Mouse (Mus musculus): ENCODE measurements around the gene Bcl7b. TPM values are rescaled to one million over a fixed set of nuclear protein-coding genes. Genes with fewer than 3 reads are reported as not detected.
"Not testable (repeated sequence)": the region's sequence is repeated elsewhere in the genome, so short reads cannot be mapped to it uniquely, and the experiment has no call there.

Gene Bcl7b
- total and polyA plus RNA-seq, 3 experiments, result 44.6 to 76.0 TPM; not detected in 1

DNA sequence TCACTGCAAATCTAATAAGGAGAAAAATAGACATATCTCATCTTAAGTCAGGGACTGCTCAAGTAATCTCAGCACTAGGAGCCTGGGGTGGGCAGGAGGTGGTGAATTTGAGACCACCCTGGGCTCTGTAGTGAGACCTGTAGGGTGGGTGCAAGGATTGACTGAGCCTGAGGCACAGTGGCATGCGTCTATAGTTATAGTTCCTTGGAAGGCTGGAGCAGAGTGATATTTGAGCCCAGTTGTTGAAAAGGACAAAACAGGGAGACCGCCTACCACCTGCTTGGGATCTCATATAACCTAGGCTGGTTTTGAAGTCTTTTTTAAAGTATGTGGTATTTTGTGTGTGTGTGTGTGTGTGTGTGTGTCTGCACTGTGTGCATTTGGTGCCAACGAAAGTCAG lies 56.1 kb downstream of the Bcl7b start:
- no peak for DNase-seq (ENCODE audit: low read depth, low spot score)
- Histone ChIP-seq H3K9ac (ENCODE audit: control insufficient read depth, low read depth, low read length, poor library complexity, severe bottlenecking) (no peak overlapping the region), H3K27me3 (ENCODE audit: control insufficient read depth in 1 of 2, insufficient read depth in 2 of 2, low read length in 2 of 2) (no peaks in the 10 kb centered on the region), H3K27ac (ENCODE audit: control insufficient read depth, low read depth, low read length) (no peak overlapping the region), H3K36me3 (ENCODE audit: control insufficient read depth in 1 of 2, insufficient read depth in 2 of 2, low read length in 2 of 2) (peaks cover 0 to 52% of the 10 kb centered on the region in 2 experiments; a peak in 2 of 4 replicates), H3K79me2 (ENCODE audit: control insufficient read depth, insufficient read depth, low read length, poor library complexity) (0 out of 2 replicates have a peak, but pooled peaks cover 3% of the 10 kb centered on the region), H3K9me3 (replicated peaks; ENCODE audit: insufficient read depth, low read length) (no peaks in the 10 kb centered on the region), H3K4me1 (ENCODE audit: control insufficient read depth in 1 of 2, insufficient read depth in 2 of 2, low read length in 2 of 2) (no peaks in the 10 kb centered on the region), H3K4me3 (ENCODE audit: control insufficient read depth in 1 of 2, insufficient read depth in 1 of 2, low read depth in 2 of 2, low read length in 2 of 2) (no peak overlapping the region)
- TF ChIP-seq MXI1 (IDR thresholded peaks at IDR 0.05; ENCODE audit: low read depth, low read length), result no peak
- no peak for TF ChIP-seq ZNF384 (IDR thresholded peaks at IDR 0.05; ENCODE audit: low read depth, low read length)
- TF ChIP-seq MYB (IDR thresholded peaks at IDR 0.05; ENCODE audit: low read depth, low read length), result no peak
- TF ChIP-seq NELFE (IDR thresholded peaks at IDR 0.05; ENCODE audit: low read depth, low read length), result no peak
- TF ChIP-seq NRF1 (IDR thresholded peaks at IDR 0.05; ENCODE audit: insufficient read depth, low read depth, low read length, poor library complexity, severe bottlenecking), result no peak
- TF ChIP-seq ZMIZ1 (IDR thresholded peaks at IDR 0.05; ENCODE audit: low read depth, low read length), result no peak
- TF ChIP-seq POLR2AphosphoS2 (IDR thresholded peaks at IDR 0.05; ENCODE audit: low read length), result no peak
- no peak for TF ChIP-seq ELF1 (IDR thresholded peaks at IDR 0.05; ENCODE audit: low read depth, low read length)
- TF ChIP-seq SIN3A (IDR thresholded peaks at IDR 0.05; ENCODE audit: low read length), result no peak
- no peak for TF ChIP-seq EP300 (IDR thresholded peaks at IDR 0.05; ENCODE audit: low read depth in 1 of 2, low read length in 2 of 2)
- no peak for TF ChIP-seq RAD21 (IDR thresholded peaks at IDR 0.05; ENCODE audit: low read depth, low read length)
- TF ChIP-seq MAFK (IDR thresholded peaks at IDR 0.05; ENCODE audit: borderline replicate concordance, low read depth, low read length), result no peak
- no peak for TF ChIP-seq KAT2A (conservative IDR thresholded peaks at IDR 0.05; ENCODE audit: low read depth, low read length)
- TF ChIP-seq CHD1 (IDR thresholded peaks at IDR 0.05; ENCODE audit: low read depth, low read length), result no peak

DNA sequence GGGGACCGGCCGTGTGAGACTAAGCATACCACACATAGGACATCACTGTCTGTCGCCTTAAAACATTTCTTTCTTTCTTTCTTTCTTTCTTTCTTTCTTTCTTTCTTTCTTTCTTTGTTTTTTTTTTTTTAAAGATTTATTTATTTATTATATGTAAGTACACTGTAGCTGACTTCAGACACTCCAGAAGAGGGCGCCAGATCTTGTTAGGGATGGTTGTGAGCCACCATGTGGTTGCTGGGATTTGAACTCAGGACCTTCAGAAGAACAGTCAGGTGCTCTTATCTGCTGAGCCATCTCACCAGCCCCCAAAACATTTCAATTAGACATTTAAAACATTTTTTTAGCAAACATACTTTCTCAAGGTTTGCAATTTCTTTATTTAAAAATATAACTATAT lies 57.8 kb downstream of the Bcl7b start:
- not testable (repeated sequence) for DNase-seq (ENCODE audit: low read depth, low spot score); H3K9ac ChIP-seq (ENCODE audit: control insufficient read depth, low read depth, low read length, poor library complexity, severe bottlenecking); H3K4me3 ChIP-seq (ENCODE audit: control insufficient read depth in 1 of 2, insufficient read depth in 1 of 2, low read depth in 2 of 2, low read length in 2 of 2); H3K27me3 ChIP-seq (ENCODE audit: control insufficient read depth in 1 of 2, insufficient read depth in 2 of 2, low read length in 2 of 2); H3K9me3 ChIP-seq (replicated peaks; ENCODE audit: insufficient read depth, low read length); H3K27ac ChIP-seq (ENCODE audit: control insufficient read depth, low read depth, low read length); H3K79me2 ChIP-seq (ENCODE audit: control insufficient read depth, insufficient read depth, low read length, poor library complexity); H3K4me1 ChIP-seq (ENCODE audit: control insufficient read depth in 1 of 2, insufficient read depth in 2 of 2, low read length in 2 of 2)
- TF ChIP-seq CTCF (IDR thresholded peaks at IDR 0.05 in 2 of 3, conservative IDR thresholded peaks at IDR 0.05 in 1 of 3; ENCODE audit: control insufficient read depth in 1 of 3, insufficient read depth in 1 of 3, low read depth in 2 of 3, low read length in 3 of 3, poor library complexity in 1 of 3, severe bottlenecking in 1 of 3), result peak in 1 of 3 experiments; percentile 8; a peak in 1 of 6 replicates
- H3K36me3 ChIP-seq (ENCODE audit: control insufficient read depth in 1 of 2, insufficient read depth in 2 of 2, low read length in 2 of 2), result peaks cover 0 to 49% of the 10 kb centered on the region in 2 experiments; a peak in 2 of 4 replicates

DNA sequence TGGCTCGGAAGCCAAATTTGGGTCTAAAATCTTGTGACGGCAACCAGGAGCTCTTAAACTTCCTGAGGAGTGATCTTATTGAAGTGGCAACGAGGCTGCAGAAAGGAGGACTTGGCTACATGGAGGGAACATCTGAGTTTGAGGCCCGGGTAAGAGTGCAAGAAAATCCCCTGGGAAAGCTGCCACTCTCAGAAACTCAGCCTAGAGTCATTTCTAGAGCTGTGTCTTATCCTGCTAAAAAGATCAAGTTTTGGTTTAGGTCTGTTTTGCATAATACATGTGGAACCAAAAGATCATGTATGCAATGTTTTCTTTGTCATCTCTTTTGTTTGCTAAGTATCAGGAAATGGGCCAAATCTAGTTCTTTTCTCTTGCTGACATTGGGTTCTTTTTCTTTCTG lies 62.1 kb downstream of the Bcl7b start:
- no peak for TF ChIP-seq ZMIZ1 (IDR thresholded peaks at IDR 0.05; ENCODE audit: low read depth, low read length)
- 0 out of 2 replicates have a peak, but pooled peaks have one; percentile 34 for TF ChIP-seq POLR2AphosphoS2 (IDR thresholded peaks at IDR 0.05; ENCODE audit: low read length)
- Histone ChIP-seq H3K4me3 (ENCODE audit: control insufficient read depth in 1 of 2, insufficient read depth in 1 of 2, low read depth in 2 of 2, low read length in 2 of 2) (no peak overlapping the region), H3K36me3 (ENCODE audit: control insufficient read depth in 1 of 2, insufficient read depth in 2 of 2, low read length in 2 of 2) (peaks cover 0 to 41% of the 10 kb centered on the region in 2 experiments; a peak in 2 of 4 replicates), H3K27ac (ENCODE audit: control insufficient read depth, low read depth, low read length) (no peak overlapping the region), H3K9ac (ENCODE audit: control insufficient read depth, low read depth, low read length, poor library complexity, severe bottlenecking) (no peak overlapping the region), H3K4me1 (ENCODE audit: control insufficient read depth in 1 of 2, insufficient read depth in 2 of 2, low read length in 2 of 2) (no peaks in the 10 kb centered on the region), H3K27me3 (ENCODE audit: control insufficient read depth in 1 of 2, insufficient read depth in 2 of 2, low read length in 2 of 2) (no peaks in the 10 kb centered on the region), H3K79me2 (ENCODE audit: control insufficient read depth, insufficient read depth, low read length, poor library complexity) (no peaks in the 10 kb centered on the region), H3K9me3 (replicated peaks; ENCODE audit: insufficient read depth, low read length) (no peaks in the 10 kb centered on the region)
- DNase-seq (ENCODE audit: low read depth, low spot score), result no peak

Other genes starting within 250 kb of the Bcl7b start
- gene Mettl27, start 235.9 kb upstream of the Bcl7b start, total RNA-seq (2012; rRNA removed), result 0.75 and 0.96 TPM in 2 replicates
- 1 to 10 TPM in 1 of 2 experiments, not detected in 1; 3.1 TPM for gene Mettl27, start 235.9 kb upstream of the Bcl7b start, polyA plus RNA-seq (2012; ENCODE audit: insufficient read depth in 1 of 2, insufficient read length in 2 of 2, low read depth in 1 of 2, low replicate concordance in 2 of 2, missing spikeins in 1 of 2)
- 0.08 TPM in 1 of 2 replicates, not detected in the other for gene Cldn4, start 221.3 kb upstream of the Bcl7b start, total RNA-seq (2012; rRNA removed)
- gene Cldn4, start 221.3 kb upstream of the Bcl7b start, polyA plus RNA-seq (2012; ENCODE audit: insufficient read depth in 1 of 2, insufficient read length in 2 of 2, low read depth in 1 of 2, low replicate concordance in 2 of 2, missing spikeins in 1 of 2), result under 1 TPM in 1 of 2 experiments, not detected in 1; 0.04 TPM
- not detected in 2 replicates for gene Cldn3, start 182.1 kb upstream of the Bcl7b start, total RNA-seq (2012; rRNA removed)
- gene Cldn3, start 182.1 kb upstream of the Bcl7b start, polyA plus RNA-seq (2012; ENCODE audit: insufficient read depth in 1 of 2, insufficient read length in 2 of 2, low read depth in 1 of 2, low replicate concordance in 2 of 2, missing spikeins in 1 of 2), result 1 to 10 TPM in 1 of 2 experiments, not detected in 1; 1.1 TPM
- 43.0 and 55.9 TPM in 2 replicates for gene Abhd11, start 159.1 kb upstream of the Bcl7b start, total RNA-seq (2012; rRNA removed)
- 10 to 100 TPM in 1 of 2 experiments, not detected in 1; 51.7 TPM for gene Abhd11, start 159.1 kb upstream of the Bcl7b start, polyA plus RNA-seq (2012; ENCODE audit: insufficient read depth in 1 of 2, insufficient read length in 2 of 2, low read depth in 1 of 2, low replicate concordance in 2 of 2, missing spikeins in 1 of 2)
- 3.2 and 3.3 TPM in 2 replicates for gene Stx1a, start 144.8 kb upstream of the Bcl7b start, total RNA-seq (2012; rRNA removed)
- gene Stx1a, start 144.8 kb upstream of the Bcl7b start, polyA plus RNA-seq (2012; ENCODE audit: insufficient read depth in 1 of 2, insufficient read length in 2 of 2, low read depth in 1 of 2, low replicate concordance in 2 of 2, missing spikeins in 1 of 2), result 1 to 10 TPM in 1 of 2 experiments, not detected in 1; 6.0 TPM
- gene Dnajc30, start 104.1 kb upstream of the Bcl7b start, total RNA-seq (2012; rRNA removed), result 6.5 and 7.4 TPM in 2 replicates
- gene Dnajc30, start 104.1 kb upstream of the Bcl7b start, polyA plus RNA-seq (2012; ENCODE audit: insufficient read depth in 1 of 2, insufficient read length in 2 of 2, low read depth in 1 of 2, low replicate concordance in 2 of 2, missing spikeins in 1 of 2), result 10 to 100 TPM in 1 of 2 experiments, not detected in 1; 15.6 TPM
- gene Bud23, start 103.3 kb upstream of the Bcl7b start, total RNA-seq (2012; rRNA removed), result 87.5 and 101 TPM in 2 replicates
- gene Bud23, start 103.3 kb upstream of the Bcl7b start, polyA plus RNA-seq (2012; ENCODE audit: insufficient read depth in 1 of 2, insufficient read length in 2 of 2, low read depth in 1 of 2, low replicate concordance in 2 of 2, missing spikeins in 1 of 2), result 100 to 1,000 TPM in 1 of 2 experiments, not detected in 1; 222 TPM
- 0.23 and 0.31 TPM in 2 replicates for gene Vps37d, start 90.0 kb upstream of the Bcl7b start, total RNA-seq (2012; rRNA removed)
- gene Vps37d, start 90.0 kb upstream of the Bcl7b start, polyA plus RNA-seq (2012; ENCODE audit: insufficient read depth in 1 of 2, insufficient read length in 2 of 2, low read depth in 1 of 2, low replicate concordance in 2 of 2, missing spikeins in 1 of 2), result 1 to 10 TPM in 1 of 2 experiments, not detected in 1; 1.2 TPM
- not detected in 2 replicates for gene Mlxipl, start 78.4 kb upstream of the Bcl7b start, total RNA-seq (2012; rRNA removed)
- gene Mlxipl, start 78.4 kb upstream of the Bcl7b start, polyA plus RNA-seq (2012; ENCODE audit: insufficient read depth in 1 of 2, insufficient read length in 2 of 2, low read depth in 1 of 2, low replicate concordance in 2 of 2, missing spikeins in 1 of 2), result not detected
- 19.3 and 20.5 TPM in 2 replicates for gene Tbl2, start 18.6 kb upstream of the Bcl7b start, total RNA-seq (2012; rRNA removed)
- 10 to 100 TPM in 1 of 2 experiments, not detected in 1; 30.3 TPM for gene Tbl2, start 18.6 kb upstream of the Bcl7b start, polyA plus RNA-seq (2012; ENCODE audit: insufficient read depth in 1 of 2, insufficient read length in 2 of 2, low read depth in 1 of 2, low replicate concordance in 2 of 2, missing spikeins in 1 of 2)
- gene Baz1b, start 19.0 kb downstream of the Bcl7b start, total RNA-seq (2012; rRNA removed), result 69.1 and 72.9 TPM in 2 replicates
- 10 to 100 TPM; 44.5 to 81.5 TPM for gene Baz1b, start 19.0 kb downstream of the Bcl7b start, polyA plus RNA-seq (2012; ENCODE audit: insufficient read depth in 1 of 2, insufficient read length in 2 of 2, low read depth in 1 of 2, low replicate concordance in 2 of 2, missing spikeins in 1 of 2)
- 5.7 and 9.8 TPM in 2 replicates for gene Fzd9, start 82.9 kb downstream of the Bcl7b start, total RNA-seq (2012; rRNA removed)
- 1 to 10 TPM in 1 of 2 experiments, not detected in 1; 6.2 TPM for gene Fzd9, start 82.9 kb downstream of the Bcl7b start, polyA plus RNA-seq (2012; ENCODE audit: insufficient read depth in 1 of 2, insufficient read length in 2 of 2, low read depth in 1 of 2, low replicate concordance in 2 of 2, missing spikeins in 1 of 2)
- gene Fkbp6, start 181.8 kb downstream of the Bcl7b start, total RNA-seq (2012; rRNA removed), result 0.19 TPM in 1 of 2 replicates, not detected in the other
- gene Fkbp6, start 181.8 kb downstream of the Bcl7b start, polyA plus RNA-seq (2012; ENCODE audit: insufficient read depth in 1 of 2, insufficient read length in 2 of 2, low read depth in 1 of 2, low replicate concordance in 2 of 2, missing spikeins in 1 of 2), result under 1 TPM in 1 of 2 experiments, not detected in 1; 0.10 TPM
- gene Trim50, start 185.0 kb downstream of the Bcl7b start, total RNA-seq (2012; rRNA removed), result not detected in 2 replicates
- not detected for gene Trim50, start 185.0 kb downstream of the Bcl7b start, polyA plus RNA-seq (2012; ENCODE audit: insufficient read depth in 1 of 2, insufficient read length in 2 of 2, low read depth in 1 of 2, low replicate concordance in 2 of 2, missing spikeins in 1 of 2)
- 70.8 and 90.0 TPM in 2 replicates for gene Nsun5, start 201.7 kb downstream of the Bcl7b start, total RNA-seq (2012; rRNA removed)
- gene Nsun5, start 201.7 kb downstream of the Bcl7b start, polyA plus RNA-seq (2012; ENCODE audit: insufficient read depth in 1 of 2, insufficient read length in 2 of 2, low read depth in 1 of 2, low replicate concordance in 2 of 2, missing spikeins in 1 of 2), result 100 to 1,000 TPM in 1 of 2 experiments, 10 to 100 TPM in 1; 97.5 to 178 TPM
- 10.2 and 12.4 TPM in 2 replicates for gene Pom121, start 226.3 kb downstream of the Bcl7b start, total RNA-seq (2012; rRNA removed)
- gene Pom121, start 226.3 kb downstream of the Bcl7b start, polyA plus RNA-seq (2012; ENCODE audit: insufficient read depth in 1 of 2, insufficient read length in 2 of 2, low read depth in 1 of 2, low replicate concordance in 2 of 2, missing spikeins in 1 of 2), result 10 to 100 TPM; 51.8 to 81.1 TPM